Mouse (Mus musculus) layer of hippocampus, postnatal 36 days (tissue): ENCODE results near the gene Cacnb4. TPM values are rescaled to one million over a fixed set of nuclear protein-coding genes. Genes with fewer than 3 reads are reported as not detected.

Experiments used
- DNase-seq, 2 experiments: peaks; one replicate each; pipeline ENCODE4 v3.0.0; 2022
- total RNA-seq, 2 experiments: library from RNA; stranded (reverse); gene quantifications; 2 replicates each; pipeline ENCODE4 v1.2.3; 2021

The Cacnb4 gene
- total RNA-seq = 10 to 100 TPM; 73.8 to 74.8 TPM

- peak; percentile 33 to 47 for DNase-seq
Measured at GRCm38 (mm10) chr2:52676023-52676912, at the start of gene Cacnb4. Gene Cacnb4 (minus strand): TSS chr2:52676831.

- no peak for DNase-seq
Measured at GRCm38 (mm10) chr2:52720231-52721025, 43.8 kb upstream of the Cacnb4 start.

- DNase-seq = no peak
Measured at GRCm38 (mm10) chr2:52717076-52717475, 40.4 kb upstream of the Cacnb4 start.

GRCm38 (mm10) chr2:52715538-52715937 lies 38.9 kb upstream of the Cacnb4 start:
- no peak for DNase-seq

DNA sequence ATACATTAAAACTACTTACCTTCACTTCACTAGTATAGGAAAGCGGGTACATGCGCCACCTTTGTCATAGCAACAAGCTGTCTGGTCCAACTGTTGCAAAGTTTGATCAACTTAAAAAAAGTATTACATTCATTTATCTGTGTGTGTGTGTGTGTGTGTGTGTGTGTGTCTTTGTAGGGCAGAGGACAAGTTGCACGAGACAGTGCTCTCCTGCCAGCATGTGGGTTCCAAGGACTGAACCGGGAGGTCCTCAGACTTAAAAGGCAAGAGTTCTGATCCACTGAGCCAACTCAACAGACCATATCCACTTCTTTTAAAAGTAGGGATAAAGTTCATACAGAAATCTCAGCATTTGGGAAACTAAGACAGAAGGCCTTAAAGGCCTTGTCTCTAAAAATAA lies 37.5 kb upstream of the Cacnb4 start:
- DNase-seq = no peak

DNA sequence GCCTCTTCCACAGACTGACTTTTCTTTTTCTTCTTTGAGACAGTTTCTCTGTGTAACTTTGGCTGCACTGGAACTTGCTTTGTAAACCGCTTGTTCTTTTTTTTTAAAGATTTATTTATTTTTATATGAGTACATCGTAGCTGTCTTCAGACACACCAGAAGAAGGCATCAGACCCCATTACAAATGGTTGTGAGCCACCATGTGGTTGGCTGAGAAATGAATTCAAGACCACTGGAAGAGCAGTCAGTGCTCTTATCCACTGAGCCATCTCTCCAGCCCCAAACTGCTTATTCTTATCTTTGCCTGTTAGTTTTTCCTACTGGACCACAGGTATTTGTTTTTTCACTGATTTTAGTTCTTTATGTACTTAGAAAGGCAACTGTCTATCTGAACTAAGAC lies 34.2 kb upstream of the Cacnb4 start:
- DNase-seq = no peak

DNA sequence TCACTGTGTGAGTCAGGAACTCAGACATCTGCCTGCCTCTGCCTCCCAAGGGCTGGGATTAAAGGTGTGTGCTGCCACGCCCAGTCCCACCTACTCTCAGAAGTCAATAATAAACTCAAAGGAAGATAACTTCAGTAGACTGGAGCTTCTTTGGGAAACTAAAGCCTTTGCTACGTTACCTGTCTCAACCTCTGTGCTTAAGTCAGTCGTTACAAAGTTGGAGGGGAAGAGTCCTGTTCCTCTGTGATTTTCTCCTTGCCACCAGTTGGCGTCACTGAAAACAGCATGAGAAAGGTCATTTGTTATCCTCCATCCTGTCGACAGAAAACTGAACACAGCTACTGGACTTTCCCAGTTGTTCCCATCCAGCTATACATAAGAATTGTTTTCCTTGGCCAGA lies 32.8 kb upstream of the Cacnb4 start:
- DNase-seq = no peak

DNA sequence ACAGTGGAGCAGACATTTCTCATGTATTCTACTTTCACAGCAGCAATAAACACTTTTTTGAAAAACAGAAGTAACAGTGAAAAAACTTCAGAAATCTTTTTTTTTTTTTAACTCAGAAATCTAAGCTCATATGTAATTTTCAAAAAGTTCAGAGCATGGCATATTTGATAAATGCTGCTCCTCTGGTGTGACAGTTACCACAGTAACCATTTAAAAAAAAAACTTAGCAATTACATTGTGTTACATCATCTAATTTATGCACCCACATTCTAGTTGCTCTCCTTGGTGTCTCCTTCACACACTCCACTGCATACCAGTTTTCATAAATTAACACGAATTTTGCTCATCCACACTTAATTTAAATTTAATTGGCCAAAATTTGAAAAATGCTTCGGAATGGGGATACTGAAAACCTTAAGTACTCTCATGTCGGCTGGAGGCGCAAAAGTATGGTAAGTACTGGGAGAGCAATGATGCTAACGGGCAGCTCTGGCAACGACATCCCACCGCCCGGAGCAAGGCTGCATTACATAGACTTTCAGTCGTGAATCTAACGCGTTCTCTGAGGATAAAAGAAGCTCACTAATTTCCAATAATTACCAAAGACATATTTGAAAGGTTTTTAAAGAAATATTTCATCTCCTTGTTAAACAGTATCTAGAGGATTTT lies 24.9 kb upstream of the Cacnb4 start:
- no peak for DNase-seq

GRCm38 (mm10) chr2:52700352-52700751 lies 23.7 kb upstream of the Cacnb4 start:
- no peak for DNase-seq

DNA sequence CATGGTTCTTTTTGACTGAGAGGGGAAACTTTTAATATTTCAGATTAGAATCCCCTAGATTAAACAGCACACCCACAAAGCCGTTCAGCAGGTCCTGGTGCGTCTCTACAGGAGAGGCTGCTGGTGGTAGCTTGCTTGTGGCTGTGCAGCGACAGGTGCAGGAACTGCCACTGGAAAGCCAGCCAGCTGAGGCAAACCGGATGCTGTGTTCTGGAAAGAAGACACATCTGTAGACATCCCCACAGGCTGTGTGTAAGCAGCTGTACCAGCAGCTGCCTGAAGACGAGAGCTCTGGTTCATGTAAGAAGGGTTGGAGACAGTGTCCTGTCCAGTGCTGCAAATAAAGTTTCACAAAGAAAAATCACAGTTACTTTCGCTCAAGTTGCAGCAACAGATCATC lies 18.0 kb upstream of the Cacnb4 start:
- no peak for DNase-seq

- no peak for DNase-seq
Measured at GRCm38 (mm10) chr2:52691745-52692144, 15.1 kb upstream of the Cacnb4 start.

DNA sequence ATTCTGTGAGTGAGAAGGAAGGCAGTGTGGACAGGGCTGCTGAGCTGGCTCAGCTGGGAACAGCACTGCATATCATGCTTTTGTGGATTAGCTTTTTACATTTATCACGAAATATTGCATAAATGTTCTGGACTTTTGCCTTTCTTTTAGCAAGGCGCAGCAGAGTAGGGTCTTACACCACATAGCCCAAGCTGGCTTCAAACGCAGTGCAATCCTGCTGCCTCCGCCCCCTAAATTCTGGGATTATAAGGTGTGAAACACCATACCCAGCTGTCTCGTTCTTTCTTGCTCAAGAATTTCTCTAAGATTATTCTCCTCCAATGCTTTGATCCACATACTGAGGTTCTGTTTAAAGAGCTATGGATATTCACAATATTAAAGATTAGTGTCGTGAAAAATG lies 10.0 kb upstream of the Cacnb4 start:
- DNase-seq = no peak

- DNase-seq = no peak
Measured at GRCm38 (mm10) chr2:52677589-52677988, 958 bp upstream of the Cacnb4 start.

DNA sequence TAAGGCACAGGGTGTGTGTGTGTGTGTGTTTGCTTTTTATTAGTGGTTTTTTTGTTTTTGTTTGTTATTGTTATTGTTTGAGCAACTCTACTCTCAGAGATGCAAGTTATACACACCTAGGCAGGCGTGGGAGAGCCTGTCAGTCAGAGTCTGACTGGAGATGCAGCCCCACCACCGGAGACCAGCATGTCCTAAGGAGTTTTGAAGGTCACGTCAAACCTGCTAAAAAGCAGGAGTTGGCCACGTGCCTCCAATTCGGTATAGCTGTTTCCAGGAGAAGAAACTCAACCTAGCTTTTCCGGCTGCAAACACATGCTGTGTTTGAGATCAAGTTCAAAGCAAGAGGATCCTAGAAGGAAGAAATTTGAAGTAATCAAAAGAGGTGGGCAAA lies 277 bp upstream of the Cacnb4 start:
- DNase-seq = no peak

DNA sequence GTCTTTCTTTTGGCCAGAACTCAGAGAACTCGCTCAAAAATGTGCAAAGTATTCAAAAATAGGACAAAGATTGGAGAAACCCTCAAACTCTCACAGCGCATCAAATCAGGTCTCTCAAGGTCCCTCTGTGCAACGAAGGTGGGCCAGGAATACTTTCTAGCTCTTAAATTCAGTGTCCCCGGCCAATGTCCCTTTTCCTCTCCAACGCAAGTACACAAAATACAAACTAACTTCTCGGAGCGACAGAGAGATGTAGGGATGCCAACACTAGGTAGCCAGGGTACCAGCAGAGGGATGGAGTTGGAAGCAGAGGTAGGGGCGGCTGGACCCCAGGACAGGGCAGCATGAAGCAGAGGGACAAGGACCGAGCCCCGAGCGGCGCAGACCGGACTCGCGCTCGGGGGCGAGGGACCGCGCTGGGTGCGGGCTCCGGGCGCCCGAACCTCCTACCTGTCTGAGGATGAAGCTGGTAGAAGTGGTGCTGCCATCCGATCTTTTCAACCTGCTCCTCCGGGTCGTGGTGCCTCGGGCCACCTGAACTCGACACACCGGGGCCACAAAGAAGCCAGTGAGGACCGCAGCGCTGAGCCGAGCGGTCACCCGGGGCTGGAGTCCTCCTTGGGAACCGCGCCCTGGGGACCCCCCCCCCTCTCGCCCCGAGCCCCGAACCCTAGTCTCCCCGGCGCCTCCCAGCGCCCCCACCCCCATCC lies 1.2 kb downstream of the Cacnb4 start:
- peak in 1 of 2 experiments; percentile 11 for DNase-seq

DNA sequence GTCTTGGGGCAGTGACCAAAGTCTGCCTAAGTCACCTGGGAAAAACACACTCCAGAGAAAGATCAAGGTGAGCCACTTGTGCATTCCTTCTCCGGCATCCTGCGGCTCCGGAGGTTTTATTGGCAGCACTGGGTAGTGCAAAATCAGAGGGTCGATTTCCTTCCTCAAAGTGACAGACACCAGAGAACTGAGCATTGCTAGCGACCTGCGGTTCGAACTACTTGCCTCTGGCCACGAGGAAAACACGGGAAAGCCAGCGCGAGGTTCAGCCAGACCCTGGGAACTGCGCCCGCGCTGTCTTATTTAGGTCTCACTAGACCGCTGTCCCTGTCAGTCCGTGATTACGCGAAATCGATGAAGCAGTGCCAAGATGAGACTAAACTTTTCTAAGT lies 1.7 kb downstream of the Cacnb4 start:
- DNase-seq = peak in 1 of 2 experiments; percentile 13

DNA sequence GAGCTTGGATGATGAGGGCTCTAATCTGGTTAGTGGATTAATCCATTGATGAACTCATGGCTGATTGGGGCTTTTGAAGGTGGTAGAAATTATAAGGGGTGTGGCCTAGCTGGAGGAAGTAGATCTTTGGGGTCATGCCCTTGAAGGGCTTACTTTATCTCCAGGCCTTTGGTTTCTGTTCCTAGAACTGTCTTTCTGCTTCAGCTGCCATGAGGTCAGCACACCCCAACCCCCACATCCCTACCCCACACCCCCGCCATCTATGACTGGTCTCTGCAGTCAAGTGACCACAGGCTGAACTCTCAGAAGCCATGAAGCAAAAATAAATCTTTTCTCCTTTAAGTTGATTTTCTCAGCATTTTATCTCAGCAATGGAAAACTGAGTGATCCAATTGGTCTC lies 3.5 kb downstream of the Cacnb4 start:
- no peak for DNase-seq

DNA sequence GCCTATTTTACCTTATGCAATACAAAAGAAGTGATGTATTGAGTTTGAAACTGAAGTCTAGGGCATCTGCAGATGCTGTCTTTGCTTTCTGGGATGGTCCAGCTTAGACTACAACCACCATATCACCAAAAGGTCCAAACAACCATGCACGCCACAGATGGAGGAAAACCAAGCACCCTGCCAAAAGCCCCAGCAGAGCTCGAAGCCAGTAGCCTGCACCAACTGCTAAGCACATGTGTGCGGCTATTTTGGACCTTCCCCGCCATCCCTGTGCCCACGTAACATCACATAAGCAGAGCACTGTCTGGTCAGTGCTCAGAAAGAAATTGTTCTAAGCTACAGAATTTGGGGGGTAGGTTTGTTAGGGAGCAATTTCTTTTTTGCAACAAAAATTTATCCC lies 5.9 kb downstream of the Cacnb4 start:
- DNase-seq = peak; percentile 25 to 32

GRCm38 (mm10) chr2:52668480-52668879 lies 8.2 kb downstream of the Cacnb4 start:
- no peak for DNase-seq

DNA sequence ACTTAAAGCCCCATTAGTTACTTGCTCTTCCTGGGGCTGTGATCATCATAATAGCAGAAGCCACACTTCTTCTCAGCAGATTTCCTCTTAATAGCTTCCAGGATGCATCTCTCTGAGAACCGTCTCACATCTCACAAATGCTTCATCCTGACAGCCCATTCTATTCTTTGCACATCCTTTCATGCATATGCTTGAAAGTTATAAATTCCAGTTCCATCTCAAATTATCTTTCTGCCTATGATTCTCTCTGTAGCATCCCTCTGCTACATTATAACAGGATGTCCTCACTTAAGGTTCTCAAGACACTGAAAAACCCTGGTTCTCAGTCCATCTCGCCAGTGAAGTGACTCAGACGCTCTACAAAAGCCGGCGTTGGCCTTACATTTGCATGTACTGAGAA lies 19.9 kb downstream of the Cacnb4 start:
- no peak for DNase-seq

GRCm38 (mm10) chr2:52654541-52654940 lies 22.1 kb downstream of the Cacnb4 start:
- DNase-seq = no peak

DNA sequence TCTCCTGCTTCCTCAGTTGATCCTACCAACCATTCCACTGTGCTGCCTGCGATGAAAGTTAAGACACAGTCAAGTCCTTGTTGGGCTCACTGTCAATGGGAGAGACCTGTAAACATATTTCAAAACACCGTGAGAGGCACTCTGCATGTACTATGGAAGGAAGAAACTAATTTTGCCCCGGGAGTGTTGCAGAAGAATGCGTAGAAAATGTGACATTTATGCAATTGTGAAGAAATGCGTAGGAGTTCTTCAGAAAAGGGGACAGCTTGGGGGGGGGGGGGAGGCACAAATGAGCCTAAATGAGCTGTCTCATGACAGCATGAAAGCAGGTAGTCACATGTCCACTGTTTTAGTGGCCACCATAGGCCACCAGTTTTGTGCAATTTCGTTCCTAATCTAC lies 25.1 kb downstream of the Cacnb4 start:
- no peak for DNase-seq
